Comparison of ENCODE assay signal across 23 mouse cellular contexts in the genomic region with DNA sequence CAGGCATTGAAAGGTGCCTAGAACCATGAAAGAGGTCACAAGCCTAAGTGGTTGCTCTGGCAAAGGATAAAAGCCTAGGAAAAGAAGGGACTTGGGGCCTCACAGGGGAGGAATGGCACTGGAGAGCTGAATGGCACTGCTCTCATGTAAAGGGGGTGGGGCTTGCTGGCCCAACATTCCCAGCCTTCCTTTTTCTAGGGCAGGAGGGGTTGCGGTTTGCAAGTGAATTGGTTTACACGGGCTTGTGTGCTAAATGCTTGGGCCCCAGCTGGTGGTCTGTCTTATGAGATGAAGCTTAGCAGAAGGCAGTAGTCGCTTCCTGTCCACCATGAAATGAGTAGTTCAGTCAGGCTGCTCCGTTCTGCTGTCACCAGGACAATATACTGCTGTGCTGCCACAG. TPM values are rescaled to one million over a fixed set of nuclear protein-coding genes. Genes with fewer than 3 reads are reported as not detected.
A peak's percentile ranks its signal among the peaks of the same experiment; 100 is the strongest.
DNase-seq lines count a peak whose midpoint lies in the region; ATAC-seq and TF ChIP-seq lines count a peak whose summit lies in the region.
"Had no signal": no experiment of that assay in that cellular context is flagged by ENCODE, and none has a peak within 500 bp of the region (broad histone marks: within the 10 kb centered on the region; RNA-seq: fewer than 3 reads in every experiment).

No protein-coding gene starts in this region.

- no peaks in the 10 kb centered on the region for H3K36me3 ChIP-seq in forebrain, embryonic 14.5 days (ENCODE audit: control insufficient read depth, insufficient read depth, low read length)
- H3K36me3 ChIP-seq in forebrain, postnatal 0 days (ENCODE audit: insufficient read depth), result no peaks in the 10 kb centered on the region
- H3K36me3 ChIP-seq in neural tube, embryonic 15.5 days, result no peaks in the 10 kb centered on the region
- H3K36me3 ChIP-seq in embryonic facial prominence, embryonic 10.5 days (replicated peaks), result no peaks in the 10 kb centered on the region
- H3K36me3 ChIP-seq: embryonic facial prominence, embryonic 15.5 days; heart, embryonic 15.5 days; hindbrain, embryonic 12.5 days; limb, embryonic 10.5 days had no signal

- no peak for TF ChIP-seq CTCF in forebrain, postnatal 0 days (IDR thresholded peaks at IDR 0.05; ENCODE audit: low read depth)

- 7% methylated on average over 4 of the region's 4 CpGs for WGBS in forebrain, embryonic 14.5 days
- 13% methylated on average over 4 of the region's 4 CpGs for WGBS in forebrain, postnatal 0 days
- 19% methylated on average over 4 of the region's 4 CpGs for WGBS in neural tube, embryonic 15.5 days
- WGBS in embryonic facial prominence, embryonic 10.5 days, result 38% methylated on average over 4 of the region's 4 CpGs

- H3K9me3 ChIP-seq in forebrain, embryonic 14.5 days (replicated peaks; ENCODE audit: control insufficient read depth, low read length), result no peaks in the 10 kb centered on the region
- no peaks in the 10 kb centered on the region for H3K9me3 ChIP-seq in forebrain, postnatal 0 days (ENCODE audit: low read length)
- H3K9me3 ChIP-seq in neural tube, embryonic 15.5 days (replicated peaks), result no peaks in the 10 kb centered on the region
- H3K9me3 ChIP-seq in embryonic facial prominence, embryonic 10.5 days, result no peaks in the 10 kb centered on the region
- H3K9me3 ChIP-seq: embryonic facial prominence, embryonic 15.5 days; G1E; heart, embryonic 15.5 days; hindbrain, embryonic 12.5 days; limb, embryonic 10.5 days had no signal

- no peak overlapping the region for H3K4me2 ChIP-seq in forebrain, embryonic 14.5 days (ENCODE audit: low read length)
- H3K4me2 ChIP-seq in forebrain, postnatal 0 days (ENCODE audit: low read depth), result no peak overlapping the region
- no peak overlapping the region for H3K4me2 ChIP-seq in neural tube, embryonic 15.5 days
- H3K4me2 ChIP-seq: embryonic facial prominence, embryonic 15.5 days; heart, embryonic 15.5 days; liver, embryonic 11.5 days had no signal

- no peak overlapping the region for H3K27ac ChIP-seq in forebrain, embryonic 14.5 days (ENCODE audit: low read depth, low read length)
- no peak overlapping the region for H3K27ac ChIP-seq in forebrain, postnatal 0 days (ENCODE audit: low read depth, low read length)
- no peak overlapping the region for H3K27ac ChIP-seq in neural tube, embryonic 15.5 days (replicated peaks)
- no peak overlapping the region for H3K27ac ChIP-seq in embryonic facial prominence, embryonic 10.5 days (replicated peaks)
- H3K27ac ChIP-seq: embryonic facial prominence, embryonic 15.5 days; heart, embryonic 15.5 days; hindbrain, embryonic 12.5 days; limb, embryonic 10.5 days; macrophage had no signal

- peak; percentile 26 for DNase-seq in forebrain, embryonic 14.5 days (ENCODE audit: low spot score)
- DNase-seq in forebrain, postnatal 0 days, result no peak
- DNase-seq in neural tube, embryonic 10.5 days (ENCODE audit: extremely low spot score, low spot score), result peak; percentile 13
- peak; percentile 18 for DNase-seq in embryonic facial prominence, embryonic 10.5 days (ENCODE audit: low spot score)
- no peak for DNase-seq in yolk sac, embryonic 10.5 days (ENCODE audit: low spot score)
- DNase-seq: adrenal gland, adult 2 months; B cell, adult 2 months; cerebellum, postnatal 36 days; gastrocnemius, postnatal 10 days; heart, adult 18-20 months; lung, embryonic 14.5 days; spleen, adult 18-20 months; thymus, adult 18-20 months had no signal

- H3K4me1 ChIP-seq in forebrain, embryonic 14.5 days (ENCODE audit: control insufficient read depth, insufficient read depth, low read length), result peaks cover 6% of the 10 kb centered on the region
- H3K4me1 ChIP-seq in forebrain, postnatal 0 days (ENCODE audit: insufficient read depth), result 0 out of 2 replicates have a peak, but pooled peaks cover 5% of the 10 kb centered on the region
- peaks cover 23% of the 10 kb centered on the region for H3K4me1 ChIP-seq in neural tube, embryonic 15.5 days
- peaks cover 29% of the 10 kb centered on the region for H3K4me1 ChIP-seq in embryonic facial prominence, embryonic 10.5 days

- no peak overlapping the region for H3K4me3 ChIP-seq in forebrain, embryonic 14.5 days (ENCODE audit: low read depth, low read length)
- no peak overlapping the region for H3K4me3 ChIP-seq in forebrain, postnatal 0 days (ENCODE audit: low read depth, low read length)
- no peak overlapping the region for H3K4me3 ChIP-seq in neural tube, embryonic 15.5 days (replicated peaks)
- peak overlapping the region; percentile 85; the same call in 1 of the 2 replicates for H3K4me3 ChIP-seq in embryonic facial prominence, embryonic 10.5 days
- H3K4me3 ChIP-seq: embryonic facial prominence, embryonic 15.5 days; heart, embryonic 15.5 days; hindbrain, embryonic 12.5 days; limb, embryonic 10.5 days had no signal

- no peak overlapping the region for H3K9ac ChIP-seq in forebrain, embryonic 14.5 days (ENCODE audit: low read length)
- no peak overlapping the region for H3K9ac ChIP-seq in forebrain, postnatal 0 days
- H3K9ac ChIP-seq in neural tube, embryonic 15.5 days (replicated peaks), result no peak overlapping the region
- H3K9ac ChIP-seq: embryonic facial prominence, embryonic 15.5 days; heart, embryonic 15.5 days; hindbrain, embryonic 12.5 days; lung, embryonic 14.5 days had no signal

- 0 out of 2 replicates have a peak, but pooled peaks cover 3% of the 10 kb centered on the region for H3K27me3 ChIP-seq in forebrain, embryonic 14.5 days (replicated peaks; ENCODE audit: control insufficient read depth, insufficient read depth, low read length)
- H3K27me3 ChIP-seq in forebrain, postnatal 0 days (ENCODE audit: insufficient read depth, low read length), result no peaks in the 10 kb centered on the region; the same call in 1 of the 2 replicates
- no peaks in the 10 kb centered on the region for H3K27me3 ChIP-seq in neural tube, embryonic 15.5 days (replicated peaks)
- peaks cover 24% of the 10 kb centered on the region for H3K27me3 ChIP-seq in embryonic facial prominence, embryonic 10.5 days (replicated peaks; ENCODE audit: low read depth, poor library complexity, severe bottlenecking)
- H3K27me3 ChIP-seq: embryonic facial prominence, embryonic 15.5 days had no signal

- ATAC-seq in forebrain, embryonic 14.5 days, result no peak
- no peak for ATAC-seq in forebrain, postnatal 0 days
- no peak for ATAC-seq in neural tube, embryonic 15.5 days (ENCODE audit: low FRiP score)
- ATAC-seq in megakaryocyte, adult 5-6 weeks (ENCODE audit: poor library complexity, severe bottlenecking), result no peak
- ATAC-seq: intestine, embryonic 16.5 days had no signal

RNA-seq across cellular contexts. Expression of a gene that starts 1.1 kb away (rescaled TPM):
- polyA plus RNA-seq in forebrain, embryonic 14.5 days (2014; fragmentation: Nextera tagmentation; extraction: Ambion mirVana), result 30.5 and 33.1 TPM in 2 replicates
- total RNA-seq in forebrain, postnatal 0 days (2014; rRNA removed), result 20.1 and 22.9 TPM in 2 replicates
- polyA plus RNA-seq in forebrain, postnatal 0 days (2015; fragmentation: Nextera tagmentation; extraction: Ambion mirVana), result 26.1 and 28.4 TPM in 2 replicates
- polyA plus RNA-seq in neural tube, embryonic 15.5 days (2015; fragmentation: Nextera tagmentation; extraction: Ambion mirVana), result 27.3 and 32.4 TPM in 2 replicates
- polyA plus RNA-seq in embryonic facial prominence, embryonic 10.5 days (2016; fragmentation: Nextera tagmentation; extraction: Ambion mirVana), result 44.6 and 45.0 TPM in 2 replicates
- total RNA-seq in megakaryocyte, adult 5-6 weeks (2015), result 10.5 and 11.2 TPM in 2 replicates
- 7.0 and 10.8 TPM in 2 replicates for total RNA-seq in megakaryocyte, adult 5-6 weeks (2017)

RNA-seq across cellular contexts. Expression of a gene that starts 17.8 kb away (rescaled TPM):
- polyA plus RNA-seq in forebrain, embryonic 14.5 days (2014; fragmentation: Nextera tagmentation; extraction: Ambion mirVana), result 145 and 146 TPM in 2 replicates
- 56.7 and 59.2 TPM in 2 replicates for total RNA-seq in forebrain, postnatal 0 days (2014; rRNA removed)
- polyA plus RNA-seq in forebrain, postnatal 0 days (2015; fragmentation: Nextera tagmentation; extraction: Ambion mirVana), result 78.9 and 82.8 TPM in 2 replicates
- polyA plus RNA-seq in neural tube, embryonic 15.5 days (2015; fragmentation: Nextera tagmentation; extraction: Ambion mirVana), result 89.9 and 109 TPM in 2 replicates
- 215 and 227 TPM in 2 replicates for polyA plus RNA-seq in embryonic facial prominence, embryonic 10.5 days (2016; fragmentation: Nextera tagmentation; extraction: Ambion mirVana)
- total RNA-seq in megakaryocyte, adult 5-6 weeks (2015), result 22.1 and 24.7 TPM in 2 replicates
- 46.4 and 46.9 TPM in 2 replicates for total RNA-seq in megakaryocyte, adult 5-6 weeks (2017)

Comparison
In these comparisons a context has a peak if more than half of its experiments do, and no peak if none do; other contexts are left out.
1. DNase-seq: peak in forebrain, embryonic 14.5 days (single experiment), neural tube, embryonic 10.5 days (single experiment) and embryonic facial prominence, embryonic 10.5 days (single experiment); none in forebrain, postnatal 0 days (single experiment) and yolk sac, embryonic 10.5 days (single experiment).